Mouse (Mus musculus): ENCODE measurements around the gene Nf1.

- no peak for TF ChIP-seq EP300 (IDR thresholded peaks at IDR 0.05)
- no peak for TF ChIP-seq CTCF (IDR thresholded peaks at IDR 0.05)
These were observed 236.0 kb downstream of the Nf1 start for GRCm38 (mm10) chr11:79575383-79576073.
